Mouse (Mus musculus): Measurements from ENCODE around the gene Tle4. TPM values are rescaled to one million over a fixed set of nuclear protein-coding genes. Genes with fewer than 3 reads are reported as not detected.

The Tle4 gene
- total and polyA plus RNA-seq, 3 experiments = 13.2 to 32.7 (median 15.4) TPM

GRCm38 (mm10) chr19:14435681-14436376 lies 162.0 kb downstream of the Tle4 start:
- no peak for ATAC-seq (ENCODE audit: extremely low read depth, insufficient number of reproducible peaks, low FRiP score, poor library complexity, severe bottlenecking)
- DNase-seq (ENCODE audit: low spot score) = no peak

GRCm38 (mm10) chr19:14433900-14434299 lies 164.0 kb downstream of the Tle4 start:
- peaks cover 5% of the 10 kb centered on the region; the same call in 1 of the 2 replicates for H3K27me3 ChIP-seq (ENCODE audit: insufficient read depth, low read length)
- DNase-seq (ENCODE audit: low spot score) (no peak), ATAC-seq (ENCODE audit: extremely low read depth, insufficient number of reproducible peaks, low FRiP score, poor library complexity, severe bottlenecking) (no peak)
- no peak overlapping the region for H3K4me3 ChIP-seq (ENCODE audit: low read depth, low read length)
- no peak for TF ChIP-seq CTCF (IDR thresholded peaks at IDR 0.05; ENCODE audit: low read depth, low read length)
- no peak for TF ChIP-seq POLR2AphosphoS5 (IDR thresholded peaks at IDR 0.05; ENCODE audit: insufficient replicate concordance, low read depth, low read length)
- no peak for TF ChIP-seq GATA1 (IDR thresholded peaks at IDR 0.05; ENCODE audit: borderline replicate concordance, low read length)
- no peak for TF ChIP-seq GATA2 (IDR thresholded peaks at IDR 0.05; ENCODE audit: borderline replicate concordance, low read depth, low read length)
- TF ChIP-seq TAL1 (conservative IDR thresholded peaks at IDR 0.05; ENCODE audit: low read depth, low read length) = no peak
- H3K4me1 ChIP-seq (ENCODE audit: insufficient read depth, low read depth, low read length) = no peaks in the 10 kb centered on the region
- H3K36me3 ChIP-seq (replicated peaks) = no peaks in the 10 kb centered on the region
- H3K9me3 ChIP-seq (replicated peaks) = no peaks in the 10 kb centered on the region

More at GRCm38 (mm10) chr19:14435681-14436376, 162.0 kb downstream of the Tle4 start:
- Histone ChIP-seq H3K4me1 (ENCODE audit: insufficient read depth, low read depth, low read length) (no peaks in the 10 kb centered on the region), H3K9me3 (replicated peaks) (no peaks in the 10 kb centered on the region), H3K4me3 (ENCODE audit: low read depth, low read length) (no peak overlapping the region), H3K27me3 (ENCODE audit: insufficient read depth, low read length) (peaks cover 5% of the 10 kb centered on the region; the same call in 1 of the 2 replicates), H3K36me3 (replicated peaks) (no peaks in the 10 kb centered on the region)
- TF ChIP-seq GATA1 (IDR thresholded peaks at IDR 0.05; ENCODE audit: borderline replicate concordance, low read length) (no peak), CTCF (IDR thresholded peaks at IDR 0.05; ENCODE audit: low read depth, low read length) (no peak), TAL1 (conservative IDR thresholded peaks at IDR 0.05; ENCODE audit: low read depth, low read length) (no peak), GATA2 (IDR thresholded peaks at IDR 0.05; ENCODE audit: borderline replicate concordance, low read depth, low read length) (no peak), POLR2AphosphoS5 (IDR thresholded peaks at IDR 0.05; ENCODE audit: insufficient replicate concordance, low read depth, low read length) (no peak)

GRCm38 (mm10) chr19:14432436-14432835 lies 165.4 kb downstream of the Tle4 start:
- H3K4me1 ChIP-seq (ENCODE audit: insufficient read depth, low read depth, low read length) = no peaks in the 10 kb centered on the region
- ATAC-seq (ENCODE audit: extremely low read depth, insufficient number of reproducible peaks, low FRiP score, poor library complexity, severe bottlenecking) (no peak), DNase-seq (ENCODE audit: low spot score) (no peak)
- peaks cover 5% of the 10 kb centered on the region; the same call in 1 of the 2 replicates for H3K27me3 ChIP-seq (ENCODE audit: insufficient read depth, low read length)
- H3K36me3 ChIP-seq (replicated peaks) = no peaks in the 10 kb centered on the region
- no peak overlapping the region for H3K4me3 ChIP-seq (ENCODE audit: low read depth, low read length)
- no peaks in the 10 kb centered on the region for H3K9me3 ChIP-seq (replicated peaks)
- TF ChIP-seq TAL1 (conservative IDR thresholded peaks at IDR 0.05; ENCODE audit: low read depth, low read length) (no peak), CTCF (IDR thresholded peaks at IDR 0.05; ENCODE audit: low read depth, low read length) (no peak), GATA1 (IDR thresholded peaks at IDR 0.05; ENCODE audit: borderline replicate concordance, low read length) (no peak), POLR2AphosphoS5 (IDR thresholded peaks at IDR 0.05; ENCODE audit: insufficient replicate concordance, low read depth, low read length) (no peak), GATA2 (IDR thresholded peaks at IDR 0.05; ENCODE audit: borderline replicate concordance, low read depth, low read length) (no peak)

- Histone ChIP-seq H3K9me3 (replicated peaks) (no peaks in the 10 kb centered on the region), H3K4me3 (ENCODE audit: low read depth, low read length) (no peak overlapping the region), H3K4me1 (ENCODE audit: insufficient read depth, low read depth, low read length) (no peaks in the 10 kb centered on the region), H3K27me3 (ENCODE audit: insufficient read depth, low read length) (no peaks in the 10 kb centered on the region), H3K36me3 (replicated peaks) (no peaks in the 10 kb centered on the region)
- ATAC-seq (ENCODE audit: extremely low read depth, insufficient number of reproducible peaks, low FRiP score, poor library complexity, severe bottlenecking) (no peak), DNase-seq (ENCODE audit: low spot score) (no peak)
- TF ChIP-seq POLR2AphosphoS5 (IDR thresholded peaks at IDR 0.05; ENCODE audit: insufficient replicate concordance, low read depth, low read length) (no peak), GATA1 (IDR thresholded peaks at IDR 0.05; ENCODE audit: borderline replicate concordance, low read length) (no peak), TAL1 (conservative IDR thresholded peaks at IDR 0.05; ENCODE audit: low read depth, low read length) (no peak), GATA2 (IDR thresholded peaks at IDR 0.05; ENCODE audit: borderline replicate concordance, low read depth, low read length) (no peak), CTCF (IDR thresholded peaks at IDR 0.05; ENCODE audit: low read depth, low read length) (no peak)
Observed at GRCm38 (mm10) chr19:14426920-14427319, 170.9 kb downstream of the Tle4 start.

GRCm38 (mm10) chr19:14426244-14426868 lies 171.5 kb downstream of the Tle4 start:
- H3K4me3 ChIP-seq (ENCODE audit: low read depth, low read length) = no peak overlapping the region
- TF ChIP-seq GATA2 (IDR thresholded peaks at IDR 0.05; ENCODE audit: borderline replicate concordance, low read depth, low read length) = no peak
- TF ChIP-seq TAL1 (conservative IDR thresholded peaks at IDR 0.05; ENCODE audit: low read depth, low read length) = no peak
- TF ChIP-seq CTCF (IDR thresholded peaks at IDR 0.05; ENCODE audit: low read depth, low read length) = no peak
- no peak for TF ChIP-seq GATA1 (IDR thresholded peaks at IDR 0.05; ENCODE audit: borderline replicate concordance, low read length)
- TF ChIP-seq POLR2AphosphoS5 (IDR thresholded peaks at IDR 0.05; ENCODE audit: insufficient replicate concordance, low read depth, low read length) = no peak
- no peak for ATAC-seq (ENCODE audit: extremely low read depth, insufficient number of reproducible peaks, low FRiP score, poor library complexity, severe bottlenecking)
- DNase-seq (ENCODE audit: low spot score) = no peak
- no peaks in the 10 kb centered on the region for H3K36me3 ChIP-seq (replicated peaks)
- H3K4me1 ChIP-seq (ENCODE audit: insufficient read depth, low read depth, low read length) = no peaks in the 10 kb centered on the region
- H3K9me3 ChIP-seq (replicated peaks) = no peaks in the 10 kb centered on the region
- H3K27me3 ChIP-seq (ENCODE audit: insufficient read depth, low read length) = no peaks in the 10 kb centered on the region

- no peak overlapping the region for H3K4me3 ChIP-seq (ENCODE audit: low read depth, low read length)
- H3K27me3 ChIP-seq (ENCODE audit: insufficient read depth, low read length) = no peaks in the 10 kb centered on the region
- no peaks in the 10 kb centered on the region for H3K36me3 ChIP-seq (replicated peaks)
- no peaks in the 10 kb centered on the region for H3K9me3 ChIP-seq (replicated peaks)
- no peaks in the 10 kb centered on the region for H3K4me1 ChIP-seq (ENCODE audit: insufficient read depth, low read depth, low read length)
- DNase-seq (ENCODE audit: low spot score) (no peak), ATAC-seq (ENCODE audit: extremely low read depth, insufficient number of reproducible peaks, low FRiP score, poor library complexity, severe bottlenecking) (no peak)
- TF ChIP-seq POLR2AphosphoS5 (IDR thresholded peaks at IDR 0.05; ENCODE audit: insufficient replicate concordance, low read depth, low read length) = no peak
Observed at GRCm38 (mm10) chr19:14425122-14425521, 172.7 kb downstream of the Tle4 start.
